Comparison of ENCODE assay signal across 27 mouse cellular contexts in the genomic region with DNA sequence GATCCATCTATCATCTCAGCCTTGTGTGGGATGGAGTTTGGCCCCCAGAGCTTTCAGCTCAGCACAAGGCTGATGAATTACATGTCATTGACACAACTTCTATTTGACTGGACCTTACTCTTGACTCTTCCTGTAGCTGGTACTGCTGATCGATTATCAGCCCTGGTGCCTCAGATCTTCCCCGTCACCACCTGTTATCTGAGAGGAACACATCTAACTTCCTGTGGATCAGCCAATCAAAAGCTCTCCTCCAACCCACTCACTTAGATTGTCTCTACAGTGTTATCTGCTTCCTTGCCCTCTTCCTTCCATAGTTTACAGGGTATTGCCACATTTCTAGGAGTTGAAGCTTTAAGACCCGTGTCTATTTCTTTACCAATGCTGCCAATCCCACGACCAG. TPM values are rescaled to one million over a fixed set of nuclear protein-coding genes. Genes with fewer than 3 reads are reported as not detected.
DNase-seq lines count a peak whose midpoint lies in the region; ATAC-seq and TF ChIP-seq lines count a peak whose summit lies in the region.
"Had no signal": no experiment of that assay in that cellular context is flagged by ENCODE, and none has a peak within 500 bp of the region (broad histone marks: within the 10 kb centered on the region; RNA-seq: fewer than 3 reads in every experiment).

No protein-coding gene starts in this region.

- peak; percentile 91 for DNase-seq in liver, adult 2 months (ENCODE audit: extremely low read depth, low read depth, low spot score)
- DNase-seq in liver: no peak
- peak; percentile 48 for DNase-seq in CD4-positive, CD25-positive, alpha-beta regulatory T cell, adult 2 months (ENCODE audit: low read depth, low spot score)
- peak; percentile 41 for DNase-seq in induced T-regulatory cell, adult 2 months (ENCODE audit: low read depth)
- DNase-seq in liver, postnatal 0 days: peak; percentile 29
- no peak for DNase-seq in kidney, postnatal 4 days
- no peak for DNase-seq in embryo, embryonic 10.5 days (ENCODE audit: low spot score)
- DNase-seq: adrenal gland, postnatal 10 days; cerebellum, adult 11 months; cerebellum, adult 8-10 months; cerebellum, postnatal 14 days; gastrocnemius, adult 2 months; gastrocnemius, postnatal 25 days; heart, postnatal 10 days; kidney, adult 11 months had no signal

- H3K4me1 ChIP-seq in liver, adult 2 months (ENCODE audit: control insufficient read depth, insufficient read depth, low read length): peaks cover 2% of the 10 kb centered on the region; the same call in 1 of the 2 replicates
- H3K4me1 ChIP-seq in liver, postnatal 0 days (ENCODE audit: insufficient read depth): peaks cover 2% of the 10 kb centered on the region; the same call in 1 of the 2 replicates
- no peaks in the 10 kb centered on the region for H3K4me1 ChIP-seq in heart, embryonic 11.5 days (ENCODE audit: control insufficient read depth, insufficient read depth, low read length)
- H3K4me1 ChIP-seq: embryonic facial prominence, embryonic 13.5 days; forebrain, embryonic 13.5 days; hindbrain, embryonic 13.5 days had no signal

- H3K9ac ChIP-seq in liver, adult 2 months (ENCODE audit: low read depth, low read length): no peak overlapping the region
- no peak overlapping the region for H3K9ac ChIP-seq in liver, postnatal 0 days (replicated peaks)
- H3K9ac ChIP-seq in heart, embryonic 11.5 days (ENCODE audit: low read depth, low read length): no peak overlapping the region
- H3K9ac ChIP-seq: embryonic facial prominence, embryonic 13.5 days; forebrain, embryonic 13.5 days; hindbrain, embryonic 13.5 days had no signal

- WGBS in liver, adult 2 months: 12% methylated on average over 4 of the region's 4 CpGs
- 17% methylated on average over 4 of the region's 4 CpGs for WGBS in liver, postnatal 0 days (ENCODE audit: insufficient replicate concordance)
- 36% methylated on average over 4 of the region's 4 CpGs for WGBS in heart, embryonic 11.5 days (ENCODE audit: insufficient replicate concordance)

- no peak overlapping the region for H3K4me3 ChIP-seq in liver, adult 2 months (ENCODE audit: insufficient read depth, low read depth, low read length)
- H3K4me3 ChIP-seq in liver, postnatal 0 days (ENCODE audit: low read depth, low read length): no peak overlapping the region
- no peak overlapping the region for H3K4me3 ChIP-seq in heart, embryonic 11.5 days (ENCODE audit: low read depth, low read length)
- H3K4me3 ChIP-seq: embryonic facial prominence, embryonic 13.5 days; forebrain, embryonic 13.5 days; gastrocnemius, adult 2 months; hindbrain, embryonic 13.5 days had no signal

- no peak overlapping the region for H3K4me2 ChIP-seq in liver, postnatal 0 days (ENCODE audit: low read depth, low read length)
- no peak overlapping the region for H3K4me2 ChIP-seq in heart, embryonic 11.5 days
- H3K4me2 ChIP-seq: embryonic facial prominence, embryonic 13.5 days; forebrain, embryonic 13.5 days; hindbrain, embryonic 13.5 days had no signal

- no peak overlapping the region; the same call in 1 of the 2 replicates for H3K27ac ChIP-seq in liver, adult 2 months (replicated peaks; ENCODE audit: insufficient read depth, low read depth, low read length)
- peak overlapping the region; percentile 56; the same call in 1 of the 2 replicates for H3K27ac ChIP-seq in liver, postnatal 0 days (ENCODE audit: low read depth)
- H3K27ac ChIP-seq in heart, embryonic 11.5 days (ENCODE audit: low read depth, low read length): no peak overlapping the region
- H3K27ac ChIP-seq: embryonic facial prominence, embryonic 13.5 days; forebrain, embryonic 13.5 days; gastrocnemius, adult 2 months; hindbrain, embryonic 13.5 days; hindbrain, postnatal 0 days had no signal

- ATAC-seq in liver, postnatal 0 days: peak; percentile 90
- no peak for ATAC-seq in heart, embryonic 11.5 days (replicated peaks; ENCODE audit: insufficient number of reproducible peaks, low FRiP score, low TSS enrichment)

- H3K79me2 ChIP-seq in liver, adult 2 months (ENCODE audit: control insufficient read depth, insufficient read depth, low read length): no peaks in the 10 kb centered on the region

- no peak for TF ChIP-seq CTCF in liver, adult 2 months (IDR thresholded peaks at IDR 0.05; ENCODE audit: low read depth, low read length)
- no peak for TF ChIP-seq CTCF in liver, postnatal 0 days (IDR thresholded peaks at IDR 0.05; ENCODE audit: low read depth)

- 0 out of 2 replicates have a peak, but pooled peaks cover 3% of the 10 kb centered on the region for H3K27me3 ChIP-seq in liver, adult 2 months (ENCODE audit: control insufficient read depth, insufficient read depth, low read length)
- H3K27me3 ChIP-seq in liver, postnatal 0 days (ENCODE audit: insufficient read depth, low read length): no peaks in the 10 kb centered on the region
- no peaks in the 10 kb centered on the region for H3K27me3 ChIP-seq in heart, embryonic 11.5 days (ENCODE audit: control insufficient read depth, insufficient read depth, low read length)
- H3K27me3 ChIP-seq: embryonic facial prominence, embryonic 13.5 days; forebrain, embryonic 13.5 days had no signal

- H3K36me3 ChIP-seq in liver, adult 2 months (ENCODE audit: control insufficient read depth, insufficient read depth, low read length): no peaks in the 10 kb centered on the region
- no peaks in the 10 kb centered on the region for H3K36me3 ChIP-seq in liver, postnatal 0 days (replicated peaks; ENCODE audit: insufficient read depth, low read length)
- no peaks in the 10 kb centered on the region for H3K36me3 ChIP-seq in heart, embryonic 11.5 days (ENCODE audit: control insufficient read depth, insufficient read depth, low read length)
- H3K36me3 ChIP-seq: embryonic facial prominence, embryonic 13.5 days; hindbrain, embryonic 13.5 days had no signal

- TF ChIP-seq POLR2A in liver, adult 2 months (IDR thresholded peaks at IDR 0.05; ENCODE audit: extremely low read depth, insufficient read depth, low read length): no peak

- H3K9me3 ChIP-seq in liver, postnatal 0 days (ENCODE audit: low read length): no peaks in the 10 kb centered on the region
- H3K9me3 ChIP-seq in heart, embryonic 11.5 days (replicated peaks; ENCODE audit: control insufficient read depth, low read length): no peaks in the 10 kb centered on the region
- H3K9me3 ChIP-seq: embryonic facial prominence, embryonic 13.5 days; forebrain, embryonic 13.5 days; hindbrain, embryonic 13.5 days had no signal

- no peak for TF ChIP-seq EP300 in liver, postnatal 0 days (IDR thresholded peaks at IDR 0.05; ENCODE audit: low read depth)

RNA-seq across cellular contexts. Expression of a gene that starts 6.9 kb away (rescaled TPM):
- 0.40 and 0.46 TPM in 2 replicates for total RNA-seq in liver, adult 2 months (2014; rRNA removed)
- polyA plus RNA-seq in liver, adult 2 months (2012; rRNA removed): 0.17 TPM in 1 of 2 replicates, not detected in the other
- polyA plus RNA-seq in liver, postnatal 0 days (2015; fragmentation: Nextera tagmentation; extraction: Ambion mirVana): 0.85 and 1.1 TPM in 2 replicates
- polyA plus RNA-seq in heart, embryonic 11.5 days (2014; fragmentation: Nextera tagmentation; extraction: Ambion mirVana): not detected in 2 replicates
- total RNA-seq: ES-E14; gastrocnemius, postnatal 25 days had no signal
- polyA plus RNA-seq: brain, embryonic 14.5 days; embryonic facial prominence, embryonic 13.5 days; forebrain, embryonic 13.5 days; heart, embryonic 14.5 days; hindbrain, postnatal 0 days had no signal

RNA-seq across cellular contexts. Expression of a gene that starts 30.8 kb away (rescaled TPM):
- not detected in 2 replicates for total RNA-seq in liver, adult 2 months (2014; rRNA removed)
- not detected in 2 replicates for polyA plus RNA-seq in liver, adult 2 months (2012; rRNA removed)
- not detected in 2 replicates for polyA plus RNA-seq in liver, postnatal 0 days (2015; fragmentation: Nextera tagmentation; extraction: Ambion mirVana)
- polyA plus RNA-seq in heart, embryonic 11.5 days (2014; fragmentation: Nextera tagmentation; extraction: Ambion mirVana): not detected in 2 replicates
- total RNA-seq: adrenal gland, postnatal 10 days; adrenal gland, postnatal 4 days; ES-E14; gastrocnemius, adult 2 months; gastrocnemius, postnatal 25 days; granulocyte monocyte progenitor cell, adult 5-6 weeks; heart, postnatal 10 days; hematopoietic stem cell, adult 5-6 weeks; hindbrain, postnatal 0 days had no signal
- polyA plus RNA-seq: brain, embryonic 14.5 days; cortical plate, adult 2 months; embryonic facial prominence, embryonic 13.5 days; forebrain, embryonic 13.5 days; heart, embryonic 14.5 days; hindbrain, embryonic 13.5 days; hindbrain, postnatal 0 days had no signal

RNA-seq across cellular contexts. Expression of a gene that starts 41.3 kb away (rescaled TPM):
- 1.7 and 1.8 TPM in 2 replicates for total RNA-seq in liver, adult 2 months (2014; rRNA removed)
- polyA plus RNA-seq in liver, adult 2 months (2012; rRNA removed): 0.60 and 1.0 TPM in 2 replicates
- 1.4 and 2.2 TPM in 2 replicates for polyA plus RNA-seq in liver, postnatal 0 days (2015; fragmentation: Nextera tagmentation; extraction: Ambion mirVana)
- not detected in 2 replicates for polyA plus RNA-seq in heart, embryonic 11.5 days (2014; fragmentation: Nextera tagmentation; extraction: Ambion mirVana)
- total RNA-seq: gastrocnemius, adult 2 months had no signal
- polyA plus RNA-seq: forebrain, embryonic 13.5 days; heart, embryonic 14.5 days; hindbrain, postnatal 0 days had no signal

Comparison
In these comparisons a context has a peak if more than half of its experiments do, and no peak if none do; other contexts are left out.
1. DNase-seq: peak in liver, adult 2 months (single experiment), CD4-positive, CD25-positive, alpha-beta regulatory T cell, adult 2 months (single experiment), induced T-regulatory cell, adult 2 months (single experiment) and liver, postnatal 0 days (single experiment); none in liver (single experiment), kidney, postnatal 4 days (0 of 2) and embryo, embryonic 10.5 days (single experiment).